Mouse (Mus musculus): ENCODE measurements around the gene Cd6.
A peak's percentile ranks its signal among the peaks of the same experiment; 100 is the strongest.

Gene Cd6

DNA sequence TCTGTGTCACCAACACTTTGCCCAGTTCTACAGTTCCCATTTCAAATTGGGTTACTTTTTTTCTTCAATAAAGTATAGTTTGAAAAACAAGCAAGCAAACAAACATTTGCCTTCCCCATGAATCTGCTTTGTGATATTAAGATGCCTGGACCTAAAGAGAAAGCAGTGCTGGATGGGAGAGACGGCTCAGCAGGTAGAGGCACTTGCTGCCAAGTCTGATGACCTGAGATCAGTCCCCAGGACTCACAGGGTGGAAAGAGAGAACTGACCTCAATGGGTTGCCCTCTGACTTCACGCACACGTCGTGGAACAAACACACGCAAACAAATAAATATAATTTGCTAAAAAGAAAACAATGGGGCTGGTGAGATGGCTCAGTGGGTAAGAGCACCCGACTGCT is 28.0 kb downstream of the Cd6 start:
- no peak for DNase-seq (ENCODE audit: low spot score in 2 of 2)

DNA sequence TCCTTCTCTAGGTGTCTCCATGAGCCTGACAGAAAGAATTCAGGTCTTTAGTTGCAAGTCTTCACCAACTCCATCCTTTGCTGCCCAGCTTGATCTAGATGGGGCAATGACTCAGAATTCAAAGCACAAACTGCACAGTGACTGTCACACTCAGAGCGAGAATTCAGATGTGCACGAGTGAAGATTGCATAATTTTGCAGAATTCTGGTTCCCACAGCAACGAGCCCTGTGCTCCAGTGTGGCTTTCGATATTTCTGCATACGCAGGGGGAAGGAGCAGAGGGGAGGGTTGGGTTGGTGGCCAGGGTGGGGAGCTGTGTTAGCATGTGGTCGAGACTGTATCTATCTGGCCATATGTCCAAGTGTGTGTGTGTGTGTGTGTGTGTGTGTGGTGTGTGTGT is 28.8 kb downstream of the Cd6 start:
- no peak for DNase-seq (ENCODE audit: low spot score in 2 of 2)

DNA sequence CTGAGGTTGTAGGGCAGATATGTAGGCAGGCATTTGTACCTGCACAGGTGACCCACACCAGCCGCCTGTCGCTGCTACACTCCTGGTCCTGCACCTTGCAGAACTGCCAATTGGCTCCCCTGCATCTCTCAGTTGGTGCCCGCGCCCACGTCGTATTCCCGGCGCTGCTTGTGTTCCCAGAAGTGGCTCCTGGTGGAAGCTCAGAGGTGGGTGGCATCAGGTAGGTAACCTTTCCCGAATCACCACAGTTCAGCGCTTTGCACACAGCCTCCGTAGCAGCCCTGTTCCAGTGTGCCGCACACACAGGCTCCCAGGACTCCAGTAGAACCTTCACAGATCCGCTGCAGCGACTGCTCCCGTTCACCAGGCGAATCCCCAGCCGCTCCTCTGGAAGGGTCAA is 30.7 kb downstream of the Cd6 start:
- no peak for DNase-seq (ENCODE audit: low spot score in 2 of 2)

GRCm38 (mm10) chr19:10798576-10798975 is 31.3 kb downstream of the Cd6 start:
- DNase-seq (ENCODE audit: low spot score in 2 of 2): no peak

GRCm38 (mm10) chr19:10794916-10795315 is 34.9 kb downstream of the Cd6 start:
- DNase-seq (ENCODE audit: low spot score in 2 of 2): no peak

DNA sequence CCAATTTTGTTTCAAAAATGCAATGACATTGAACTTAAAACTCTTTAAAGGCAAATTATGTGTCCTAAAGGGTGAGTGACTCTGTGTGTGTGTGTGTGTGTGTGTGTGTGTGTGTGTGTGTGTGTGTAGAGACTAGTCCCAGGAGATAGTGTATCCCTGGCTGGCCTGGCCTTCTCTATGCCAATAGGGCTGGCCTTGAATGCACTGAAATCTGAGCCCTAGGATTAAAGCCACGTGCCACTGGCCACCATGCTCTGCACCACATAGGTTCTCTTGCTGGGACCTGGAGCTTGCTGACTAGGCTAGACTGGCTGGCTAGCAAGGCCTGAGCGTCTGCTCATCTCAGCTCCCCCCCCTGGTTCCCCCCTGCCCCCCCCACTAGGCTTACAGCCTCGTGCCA is 36.8 kb downstream of the Cd6 start:
- DNase-seq (ENCODE audit: low spot score in 2 of 2): no peak

- no peak for DNase-seq (ENCODE audit: low spot score in 2 of 2)
Measured at GRCm38 (mm10) chr19:10790323-10790722, 39.5 kb downstream of the Cd6 start.

GRCm38 (mm10) chr19:10788242-10788641 is 41.6 kb downstream of the Cd6 start:
- no peak for DNase-seq (ENCODE audit: low spot score in 2 of 2)

GRCm38 (mm10) chr19:10787406-10787805 is 42.5 kb downstream of the Cd6 start:
- DNase-seq (ENCODE audit: low spot score in 2 of 2): no peak

GRCm38 (mm10) chr19:10786753-10787152 is 43.1 kb downstream of the Cd6 start:
- no peak for DNase-seq (ENCODE audit: low spot score in 2 of 2)

- peak in 1 of 2 experiments; percentile 42 for DNase-seq (ENCODE audit: low spot score in 2 of 2)
Measured at GRCm38 (mm10) chr19:10784796-10785459, 44.9 kb downstream of the Cd6 start.

- no peak for DNase-seq (ENCODE audit: low spot score in 2 of 2)
Measured at GRCm38 (mm10) chr19:10784061-10784460, 45.8 kb downstream of the Cd6 start.

GRCm38 (mm10) chr19:10783168-10783567 is 46.7 kb downstream of the Cd6 start:
- no peak for DNase-seq (ENCODE audit: low spot score in 2 of 2)

- no peak for DNase-seq (ENCODE audit: low spot score in 2 of 2)
Measured at GRCm38 (mm10) chr19:10781641-10782040, 48.2 kb downstream of the Cd6 start.

DNA sequence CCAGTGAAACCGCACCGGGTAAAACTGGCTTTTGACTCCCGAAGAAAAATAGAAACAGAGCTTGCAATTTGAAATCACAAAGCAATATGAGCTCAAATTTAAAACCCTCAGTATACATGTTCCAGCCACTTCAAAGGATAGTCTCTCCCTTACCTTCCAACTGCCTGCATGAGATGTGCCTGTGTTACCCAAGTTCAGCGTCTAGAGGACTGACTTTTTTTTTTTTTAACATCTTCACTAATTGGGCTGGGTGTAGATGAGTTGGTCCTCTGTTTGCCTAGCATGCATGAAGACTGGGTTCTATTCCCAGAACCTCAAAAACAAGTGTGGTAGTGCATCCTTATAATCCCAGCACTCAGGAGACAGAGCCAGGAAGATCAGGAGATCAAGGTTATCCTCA is 53.0 kb downstream of the Cd6 start:
- no peak for DNase-seq (ENCODE audit: low spot score in 2 of 2)

GRCm38 (mm10) chr19:10774141-10774540 is 55.7 kb downstream of the Cd6 start:
- no peak for DNase-seq (ENCODE audit: low spot score in 2 of 2)

DNA sequence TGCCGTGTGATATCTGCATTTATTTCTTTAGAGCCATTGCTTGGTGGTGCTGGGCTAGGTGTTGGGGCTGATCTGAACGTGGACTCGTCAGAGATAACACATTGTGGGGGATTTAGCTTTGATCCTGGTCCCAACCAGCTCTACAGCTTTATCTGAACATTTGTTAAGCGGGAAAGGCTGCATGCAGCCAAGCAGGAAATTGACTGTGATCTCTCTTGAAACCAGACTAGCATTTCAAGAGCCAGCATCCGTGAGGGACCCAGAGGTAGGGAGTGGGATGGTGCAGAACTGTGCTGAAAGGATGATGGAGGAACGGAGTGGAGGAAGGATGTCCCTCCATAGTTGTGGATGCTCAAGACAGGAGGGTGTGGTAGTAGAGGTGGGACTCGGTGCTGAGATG is 56.5 kb downstream of the Cd6 start:
- no peak for DNase-seq (ENCODE audit: low spot score in 2 of 2)

GRCm38 (mm10) chr19:10772866-10773265 is 57.0 kb downstream of the Cd6 start:
- no peak for DNase-seq (ENCODE audit: low spot score in 2 of 2)

- no peak for DNase-seq (ENCODE audit: low spot score in 2 of 2)
Measured at GRCm38 (mm10) chr19:10771995-10772394, 57.9 kb downstream of the Cd6 start.

- no peak for DNase-seq (ENCODE audit: low spot score in 2 of 2)
Measured at GRCm38 (mm10) chr19:10769429-10770195, 60.2 kb downstream of the Cd6 start.

GRCm38 (mm10) chr19:10768694-10769428 is 61.0 kb downstream of the Cd6 start:
- DNase-seq (ENCODE audit: low spot score in 2 of 2): no peak

DNA sequence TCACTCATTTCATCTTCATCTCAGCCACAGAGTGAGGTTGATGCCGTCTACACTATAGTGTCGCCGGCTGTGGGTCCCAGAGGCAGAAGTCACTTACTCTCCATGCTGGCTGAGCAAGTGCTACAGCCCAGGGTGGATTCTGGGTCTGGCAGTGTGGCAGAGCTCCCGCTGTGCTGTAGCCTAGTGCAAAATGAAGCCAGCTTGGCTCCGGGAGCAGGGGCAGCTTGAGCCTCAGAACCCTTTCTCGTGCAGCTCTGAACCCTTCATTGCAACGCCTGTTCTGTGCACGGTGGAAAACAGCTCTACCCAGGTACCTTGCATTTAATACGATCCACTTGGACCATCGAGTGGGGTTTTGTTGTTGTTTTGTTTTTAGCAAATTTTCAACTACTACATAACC is 62.2 kb downstream of the Cd6 start:
- peak in 1 of 2 experiments; percentile 40 for DNase-seq (ENCODE audit: low spot score in 2 of 2)

All from cerebellum, postnatal 4 days (tissue).